Mouse (Mus musculus) subcutaneous adipose tissue, adult 2 months (tissue): Measurements from ENCODE around the gene Wdr34. TPM values are rescaled to one million over a fixed set of nuclear protein-coding genes. Genes with fewer than 3 reads are reported as not detected.

Experiments
- polyA plus RNA-seq: library from polyadenylated mRNA; depleted of rRNA; stranded (reverse); fragments of >200 nt; gene quantifications from 2 replicates; pipeline ENCODE4 v1.2.3, GENCODE M21; 2012; ENCODE audit warnings: low replicate concordance; rRNA removed

Wdr34 gene
- 21.6 and 42.9 TPM in 2 replicates for polyA plus RNA-seq

GRCm38 (mm10) chr2:30048699-30049388 lies at the start of gene Wdr34:
Wdr34 (minus strand) TSS chr2:30048881.

GRCm38 (mm10) chr2:30093471-30094207 lies 45.0 kb upstream of the Wdr34 start, which contains the start of gene Zdhhc12:
Zdhhc12 (minus strand) TSS chr2:30093648.

GRCm38 (mm10) chr2:30077502-30078348 lies 29.0 kb upstream of the Wdr34 start, which contains the start of gene Pkn3:
Pkn3 (plus strand) TSS chr2:30077684.

GRCm38 (mm10) chr2:30057223-30057904 lies 8.7 kb upstream of the Wdr34 start, which contains the start of gene Set:
Set (plus strand) TSS chr2:30057378.

Other genes starting within 250 kb of the Wdr34 start
- 41.1 and 50.7 TPM in 2 replicates for gene Slc27a4, start 246.2 kb downstream of the Wdr34 start, polyA plus RNA-seq
- gene Urm1, start 228.8 kb downstream of the Wdr34 start, polyA plus RNA-seq: 47.5 and 56.5 TPM in 2 replicates
- gene Cercam, start 179.7 kb downstream of the Wdr34 start, polyA plus RNA-seq: 40.8 and 41.1 TPM in 2 replicates
- gene Odf2, start 159.7 kb downstream of the Wdr34 start, polyA plus RNA-seq: 29.8 and 54.7 TPM in 2 replicates
- 31.3 TPM in 2 replicates for gene Gle1, start 113.5 kb downstream of the Wdr34 start, polyA plus RNA-seq
- gene Sptan1, start 83.3 kb downstream of the Wdr34 start, polyA plus RNA-seq: 236 and 374 TPM in 2 replicates
- 24.7 and 66.2 TPM in 2 replicates for gene Set, start 8.5 kb upstream of the Wdr34 start, polyA plus RNA-seq
- gene Pkn3, start 28.8 kb upstream of the Wdr34 start, polyA plus RNA-seq: 22.8 and 30.4 TPM in 2 replicates
- gene Zdhhc12, start 44.8 kb upstream of the Wdr34 start, polyA plus RNA-seq: 51.6 and 55.9 TPM in 2 replicates
- 60.2 and 82.4 TPM in 2 replicates for gene Zer1, start 75.7 kb upstream of the Wdr34 start, polyA plus RNA-seq
- 80.1 and 82.8 TPM in 2 replicates for gene Tbc1d13, start 84.9 kb upstream of the Wdr34 start, polyA plus RNA-seq
- gene Endog, start 122.6 kb upstream of the Wdr34 start, polyA plus RNA-seq: 41.3 and 50.6 TPM in 2 replicates
- gene Spout1, start 129.6 kb upstream of the Wdr34 start, polyA plus RNA-seq: 28.0 and 40.8 TPM in 2 replicates
- 32.9 and 33.7 TPM in 2 replicates for gene Kyat1, start 157.0 kb upstream of the Wdr34 start, polyA plus RNA-seq
- gene Lrrc8a, start 188.8 kb upstream of the Wdr34 start, polyA plus RNA-seq: 44.2 and 66.0 TPM in 2 replicates
- 12.7 and 13.6 TPM in 2 replicates for gene Gm28035, start 191.7 kb upstream of the Wdr34 start, polyA plus RNA-seq
- 59.0 and 102 TPM in 2 replicates for gene Phyhd1, start 217.3 kb upstream of the Wdr34 start, polyA plus RNA-seq
- not detected in 2 replicates for gene Gm28038, start 232.2 kb upstream of the Wdr34 start, polyA plus RNA-seq
- gene Dolk, start 237.5 kb upstream of the Wdr34 start, polyA plus RNA-seq: 58.1 and 113 TPM in 2 replicates
- 32.1 and 51.8 TPM in 2 replicates for gene Nup188, start 237.5 kb upstream of the Wdr34 start, polyA plus RNA-seq